Mouse (Mus musculus) monocyte, adult 2 months (primary cell): ENCODE data around the gene Gm20388.

ENCODE experiments used
- DNase-seq, 2 experiments: peaks; one replicate each; pipeline ENCODE4 v3.0.0; 2022; ENCODE audit warnings: low spot score in 2 of 2, low read depth in 1 of 2

The Gm20388 gene

DNA sequence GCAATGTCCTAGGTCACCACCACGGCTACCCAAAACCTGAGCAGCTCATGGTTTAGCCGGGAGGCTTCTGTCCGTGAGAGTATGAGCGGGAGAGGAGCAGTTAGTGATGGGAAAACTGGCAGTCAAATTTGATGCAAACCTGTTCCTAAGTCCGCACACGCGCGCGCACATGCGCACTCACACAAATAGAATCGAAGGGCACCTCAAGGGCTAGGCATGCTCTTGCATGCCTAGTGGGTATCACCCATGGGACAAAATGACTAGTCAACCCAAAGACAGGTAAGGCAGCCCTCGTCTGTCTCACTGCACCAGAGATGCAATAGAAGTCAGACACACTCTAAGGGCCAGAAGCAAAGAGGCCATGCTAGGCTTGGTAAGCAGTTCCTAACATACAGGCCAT lies 4465.8 kb downstream of the Gm20388 start:
- DNase-seq, result no peak

DNA sequence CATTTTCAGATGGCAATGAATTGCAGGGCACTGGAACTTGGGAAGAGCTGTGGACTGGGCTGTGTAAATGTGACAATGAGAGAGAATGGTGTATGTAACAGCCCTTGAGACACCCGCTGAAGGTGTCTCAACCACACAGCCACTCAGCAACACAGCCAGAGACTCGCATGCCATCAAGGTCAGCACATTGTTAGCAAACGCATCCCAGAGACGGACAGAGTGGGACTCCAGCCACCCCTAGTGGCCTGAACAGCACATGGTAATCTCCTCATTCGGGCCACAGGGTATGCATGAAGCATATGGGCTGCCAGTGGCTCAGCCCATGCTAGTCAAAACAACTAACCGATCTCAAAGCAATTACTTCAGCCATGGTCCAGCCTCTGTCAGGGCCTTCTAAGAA lies 4468.6 kb downstream of the Gm20388 start:
- DNase-seq, result no peak

DNA sequence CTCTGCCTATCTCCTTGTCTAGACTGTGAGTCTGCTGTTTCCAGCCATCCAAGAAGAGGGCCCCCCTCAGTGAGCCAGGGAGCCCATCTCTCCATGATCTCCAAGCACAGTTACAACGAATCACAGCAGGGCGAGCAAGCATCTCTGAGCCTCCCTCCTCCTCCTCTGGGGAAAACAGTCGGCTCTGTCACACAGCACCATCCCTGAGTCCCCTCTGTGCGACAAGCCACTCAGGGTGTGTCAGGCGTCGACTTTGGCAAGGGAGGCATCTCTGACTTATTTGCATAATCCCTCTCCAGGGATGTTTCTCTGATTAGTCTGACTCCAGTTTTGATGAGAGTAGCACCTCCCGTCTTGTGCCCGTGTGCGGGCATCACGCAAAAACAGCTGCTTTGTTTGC lies 4471.6 kb downstream of the Gm20388 start:
- no peak for DNase-seq

DNA sequence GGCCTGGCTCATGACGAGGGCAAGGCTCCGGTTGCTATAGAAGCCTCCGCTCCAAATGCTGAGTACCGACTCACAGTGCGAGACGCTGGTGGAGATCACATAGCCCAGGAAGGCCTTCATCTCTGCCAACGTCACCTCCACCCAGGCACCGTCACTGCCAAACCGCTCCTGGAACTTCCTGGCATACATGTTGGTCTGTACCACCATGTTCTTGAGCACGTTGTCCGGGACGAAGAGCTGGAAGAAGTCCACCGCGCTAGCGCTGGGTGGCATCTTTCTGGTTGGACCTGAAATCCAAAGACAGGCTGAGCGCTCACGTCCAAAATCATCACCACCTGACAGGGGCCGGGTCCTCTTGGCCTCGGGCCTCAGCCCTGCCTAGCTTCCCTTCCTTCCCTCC lies 4473.7 kb downstream of the Gm20388 start:
- no peak for DNase-seq

DNA sequence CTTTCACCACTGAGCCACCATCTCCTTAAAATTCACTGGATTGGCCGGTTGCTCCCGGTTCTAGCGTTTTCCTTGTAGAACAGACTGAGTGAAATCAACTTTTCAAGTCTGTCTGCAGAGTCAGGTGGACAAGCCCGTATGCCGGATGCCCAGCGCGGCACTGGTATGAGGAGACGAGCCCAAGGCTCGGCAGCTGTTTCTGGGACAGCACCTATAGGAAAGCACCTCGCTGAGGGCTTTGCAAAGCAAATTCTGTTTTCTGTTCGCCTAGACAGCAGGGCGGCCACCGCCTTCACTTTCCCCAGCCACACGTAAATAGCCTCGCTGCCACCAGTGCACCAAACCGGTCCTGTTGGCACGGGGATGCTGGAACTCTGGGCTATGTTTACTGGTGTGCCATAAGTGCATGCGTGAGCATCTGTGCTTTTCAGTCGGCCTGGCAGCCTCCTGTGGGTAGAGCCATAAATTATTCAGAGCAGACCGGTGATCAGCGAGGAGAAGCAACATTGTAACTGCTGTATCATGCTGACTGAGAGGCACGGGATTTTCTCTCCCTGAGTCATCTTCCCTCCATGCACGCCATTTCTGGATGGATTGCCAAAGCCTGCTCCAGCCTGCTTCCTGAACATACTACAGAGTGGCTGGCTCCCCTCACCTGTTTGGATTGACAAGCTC lies 4475.7 kb downstream of the Gm20388 start:
- no peak for DNase-seq

DNA sequence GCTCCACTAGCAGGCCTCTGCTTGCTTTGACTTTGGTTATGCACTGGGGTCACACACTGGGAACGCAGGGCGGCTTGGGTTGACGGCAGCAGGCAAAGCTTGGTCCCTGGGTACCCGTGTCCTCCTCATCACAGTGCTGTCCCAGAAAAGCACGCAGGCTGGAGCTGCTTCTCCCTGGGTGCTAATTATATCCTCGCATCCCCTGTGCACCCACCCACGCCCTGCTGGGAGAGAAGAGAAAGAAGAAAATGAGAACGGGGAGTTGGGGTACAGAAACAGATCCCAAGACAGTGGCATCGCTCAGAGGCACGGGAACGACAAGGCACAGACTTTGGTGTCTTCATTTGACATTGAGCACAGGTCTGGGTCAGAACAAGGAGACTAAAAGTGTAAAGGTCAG lies 4478.9 kb downstream of the Gm20388 start:
- DNase-seq, result no peak

DNA sequence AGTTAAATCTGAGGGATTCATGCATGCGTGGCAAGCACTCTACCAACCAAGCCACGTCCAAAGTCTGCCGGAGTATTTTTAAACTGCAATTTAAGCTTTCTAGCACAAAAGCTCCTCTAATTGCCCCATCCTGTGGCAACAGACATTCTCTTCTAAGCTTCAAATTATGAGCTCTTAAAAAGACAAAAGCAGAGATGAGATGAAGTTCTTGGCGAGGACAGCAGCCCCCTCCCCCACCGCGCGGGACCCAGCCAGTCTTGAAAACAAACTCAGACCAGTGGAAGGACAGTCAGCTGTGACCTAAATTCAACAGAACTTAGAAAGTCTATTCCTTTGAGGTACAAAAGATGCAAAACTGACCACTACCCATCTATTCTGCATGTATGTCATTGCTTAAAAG lies 4480.6 kb downstream of the Gm20388 start:
- no peak for DNase-seq

DNA sequence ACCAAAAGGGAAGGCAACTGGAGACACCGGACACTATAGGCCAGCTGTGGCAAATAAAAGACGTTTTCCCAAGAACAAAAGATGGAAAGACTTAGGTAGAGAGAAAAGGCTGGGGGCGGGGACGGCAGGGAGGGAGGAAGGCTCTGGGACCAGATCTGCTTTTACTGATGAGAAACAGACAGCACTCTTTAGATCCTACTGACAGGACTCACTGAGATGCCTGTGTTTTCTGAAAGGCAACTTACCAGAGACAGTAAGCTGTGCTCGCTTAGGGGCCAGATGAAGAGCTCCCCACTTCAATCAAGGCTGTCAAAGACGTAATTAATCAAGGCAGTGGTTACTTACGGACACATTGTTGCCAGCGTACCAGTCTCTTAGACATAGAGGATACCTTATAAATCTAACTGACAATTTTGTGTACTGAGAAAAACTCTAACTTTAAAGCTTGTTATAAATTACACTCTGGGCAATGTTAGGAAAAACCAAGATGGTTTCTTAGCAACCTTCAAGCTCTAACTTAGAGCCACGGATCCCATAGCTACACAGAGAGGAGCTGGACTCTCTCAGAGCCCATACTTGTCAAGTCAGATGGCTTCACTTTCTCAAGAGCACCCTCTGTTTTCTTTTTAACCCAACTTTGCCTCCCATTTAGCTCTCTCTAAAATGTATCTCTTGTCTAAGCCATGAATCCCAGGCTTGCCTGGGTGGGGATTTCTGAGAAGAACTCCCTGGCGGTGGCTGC lies 4481.8 kb downstream of the Gm20388 start:
- no peak for DNase-seq

DNA sequence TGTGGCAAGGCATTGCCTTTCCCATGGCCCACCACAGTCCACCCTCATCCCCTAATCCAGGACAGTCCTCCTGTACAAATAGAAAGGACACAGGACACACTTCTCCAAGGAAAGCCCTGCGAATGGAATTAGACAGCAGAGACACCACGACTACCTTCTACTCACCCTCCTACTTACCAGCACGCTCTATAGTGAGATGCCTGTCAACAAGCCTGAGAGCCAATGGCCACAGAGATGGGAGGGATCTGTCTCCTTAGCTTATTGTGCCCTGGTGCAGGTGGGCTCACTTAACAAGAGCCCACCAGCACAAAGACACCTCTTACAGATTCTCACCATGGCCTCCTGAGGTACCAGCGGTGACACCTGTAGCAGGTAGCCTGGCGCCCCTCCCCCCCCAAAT lies 4482.4 kb downstream of the Gm20388 start:
- DNase-seq, result no peak

DNA sequence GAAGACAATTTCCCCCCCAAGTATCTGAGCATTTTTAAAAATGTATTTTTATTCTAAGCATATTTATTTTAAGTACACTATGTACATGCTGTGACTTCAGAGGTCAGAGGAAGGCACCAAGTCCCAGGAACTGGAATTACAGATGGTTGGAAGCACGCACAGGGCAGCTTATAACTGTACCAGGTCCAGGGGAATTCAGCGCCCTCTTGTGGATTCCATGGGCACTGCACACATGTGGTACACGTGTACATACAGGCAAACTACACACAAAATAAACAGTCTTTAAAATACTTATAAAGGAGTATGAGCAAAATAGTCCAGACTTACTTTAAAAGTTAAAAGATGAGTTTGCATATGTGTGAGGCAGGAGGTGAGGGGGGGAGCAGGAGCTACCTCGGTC lies 4483.3 kb downstream of the Gm20388 start:
- no peak for DNase-seq

DNA sequence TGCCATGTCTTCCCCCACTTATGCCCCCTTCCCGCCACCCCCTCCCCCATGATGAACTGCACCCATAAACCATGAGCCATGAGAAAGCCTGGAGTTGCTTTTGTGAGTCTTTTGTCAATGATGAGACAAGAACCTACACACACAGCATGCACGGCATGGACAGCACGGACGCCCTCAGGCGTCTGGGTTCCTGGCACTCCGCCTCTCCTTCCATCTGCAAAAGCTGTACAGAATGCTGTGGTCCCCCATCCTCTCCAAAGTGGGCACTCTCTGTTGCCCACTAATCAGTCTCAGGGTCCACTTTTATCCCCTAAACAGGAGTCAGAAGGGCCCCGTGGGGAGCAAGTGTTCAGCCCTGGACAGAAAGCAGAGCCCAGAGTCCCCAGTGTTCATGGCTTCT lies 4484.3 kb downstream of the Gm20388 start:
- DNase-seq, result no peak
